Mouse (Mus musculus) layer of hippocampus, adult 2 months (tissue): ENCODE measurements at regions not wholly inside any gene's neighbourhood (a gene's known extent, or its start where the extent isn't known, plus 50 kb on each side); places are given as distances from the start of the nearest gene placed in this dataset.
A peak's percentile ranks its signal among the peaks of the same experiment; 100 is the strongest.

Experiments
- DNase-seq, 2 experiments: peaks; one replicate each; pipeline ENCODE4 v3.0.0; 2022; ENCODE audit warnings: low spot score in 2 of 2
- H3K27ac ChIP-seq: fragments of 200-600 bp; 2 replicates; pipeline ENCODE4 v1.8.1; 2022
- H3K4me3 ChIP-seq: fragments of 200-600 bp; 2 replicates; pipeline ENCODE4 v1.8.1; 2022; ENCODE audit warnings: mild to moderate bottlenecking
- CTCF ChIP-seq: fragments of 200-600 bp; conservative IDR thresholded peaks from 2 replicates; pipeline ENCODE4 v1.8.1; 2022; ENCODE audit warnings: antibody characterized with exemption, mild to moderate bottlenecking, moderate library complexity

DNA sequence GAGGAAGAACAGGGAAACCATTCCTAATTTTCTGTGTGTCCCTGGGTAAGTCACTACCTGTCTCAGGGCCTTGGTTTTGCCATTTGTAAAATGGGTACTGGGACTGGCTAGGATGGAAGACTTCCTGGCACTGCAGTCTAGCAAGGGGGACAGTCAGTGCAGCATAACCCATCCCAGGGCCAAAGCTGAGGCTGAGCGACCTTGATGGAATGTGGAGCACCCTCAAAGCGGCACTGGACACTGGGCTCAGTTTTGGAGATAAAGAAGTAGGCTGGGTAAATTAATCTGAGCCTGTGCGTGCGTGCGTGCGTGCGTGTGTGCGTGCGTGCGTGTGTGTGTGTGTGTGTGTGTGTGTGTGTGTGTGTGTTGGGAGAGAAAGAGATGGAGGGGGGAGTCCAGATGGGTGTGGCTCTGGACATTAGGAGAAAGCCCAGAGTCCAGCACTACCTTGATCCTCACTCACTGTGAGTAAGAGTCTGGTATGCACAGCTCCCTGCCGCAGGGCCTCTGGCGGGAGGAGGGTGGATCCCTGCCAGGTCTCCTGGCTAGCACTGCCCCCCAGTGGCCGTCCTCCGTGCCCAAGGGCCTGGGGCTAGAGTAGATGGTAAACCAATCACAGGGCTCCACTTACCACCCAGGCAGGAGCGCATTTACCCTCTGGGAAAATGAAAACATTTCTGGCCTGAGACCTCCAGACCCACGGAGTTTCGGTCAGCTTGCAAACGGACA, 320.3 kb upstream of the Dio3 start:
- Histone ChIP-seq H3K4me3 (no peak overlapping the region), H3K27ac (no peak overlapping the region)
- peak; percentile 75 for TF ChIP-seq CTCF
- DNase-seq, result peak; percentile 26 to 55

DNA sequence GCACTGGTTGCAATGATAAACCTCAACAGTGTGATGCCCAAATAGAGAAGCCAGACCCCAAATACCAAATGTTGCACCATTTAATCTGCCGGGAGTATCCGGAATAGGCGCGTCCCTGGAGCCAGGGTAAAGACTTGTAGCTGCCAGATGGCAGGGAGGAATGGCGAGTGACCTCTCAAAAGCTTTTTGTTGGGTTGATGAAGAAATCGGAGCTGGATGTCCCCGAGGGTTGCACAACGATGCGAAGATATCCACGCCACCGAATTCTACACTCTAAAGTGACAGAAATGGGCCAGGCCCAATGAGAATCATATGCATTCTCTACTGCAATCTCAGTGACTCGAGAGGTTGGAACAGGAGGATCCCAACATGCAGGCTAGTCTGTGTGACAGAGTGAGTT, 312.1 kb upstream of the Dio3 start:
- no peak for TF ChIP-seq CTCF
- no peak overlapping the region for H3K27ac ChIP-seq
- no peak for DNase-seq

DNA sequence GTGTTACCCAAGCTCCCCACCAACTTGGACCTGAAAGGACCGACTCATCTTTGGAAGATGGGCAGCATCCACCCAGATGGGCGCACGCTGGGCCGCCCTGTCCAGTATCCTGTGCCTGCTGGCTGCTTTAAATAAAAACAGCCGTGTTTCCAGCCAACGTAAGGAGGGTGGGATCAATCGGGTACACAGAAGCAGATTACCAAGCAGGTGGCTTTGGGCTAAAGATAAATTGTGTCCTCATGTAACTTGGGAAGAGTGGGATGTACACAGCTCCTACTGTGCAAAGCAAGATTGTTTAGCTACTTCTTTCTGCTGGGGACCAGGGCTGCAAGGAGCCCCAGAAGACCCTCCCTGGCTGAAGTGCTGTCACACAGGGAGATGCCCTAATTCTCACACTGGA, 310.6 kb upstream of the Dio3 start:
- H3K27ac ChIP-seq, result no peak overlapping the region; the same call in 1 of the 2 replicates
- peak; percentile 32 to 36 for DNase-seq
- no peak for TF ChIP-seq CTCF
- no peak overlapping the region for H3K4me3 ChIP-seq

More for the DNA sequence above, 312.1 kb upstream of the Dio3 start:
- H3K4me3 ChIP-seq, result no peak overlapping the region

DNA sequence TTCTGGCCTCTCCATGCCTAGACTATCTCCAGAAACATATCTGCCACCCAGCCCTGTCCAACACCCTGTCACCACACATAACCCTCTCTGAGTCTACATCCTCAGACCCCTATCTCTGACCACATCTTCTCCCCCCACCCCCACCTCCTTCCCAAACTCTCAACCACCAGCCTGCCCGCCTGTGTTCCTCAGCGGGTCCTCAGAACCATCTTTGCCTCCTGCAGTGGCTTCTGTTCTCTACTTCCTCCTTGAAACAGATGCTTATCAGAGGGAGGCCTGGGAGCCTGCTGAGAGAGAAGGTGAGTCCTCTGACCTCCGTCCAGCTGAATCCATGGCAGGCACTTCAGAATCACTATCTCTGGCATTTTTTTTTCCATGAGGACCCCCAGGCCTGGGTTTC, 307.4 kb upstream of the Dio3 start:
- DNase-seq, result no peak
- no peak for TF ChIP-seq CTCF
- no peak overlapping the region for H3K4me3 ChIP-seq
- H3K27ac ChIP-seq, result no peak overlapping the region

DNA sequence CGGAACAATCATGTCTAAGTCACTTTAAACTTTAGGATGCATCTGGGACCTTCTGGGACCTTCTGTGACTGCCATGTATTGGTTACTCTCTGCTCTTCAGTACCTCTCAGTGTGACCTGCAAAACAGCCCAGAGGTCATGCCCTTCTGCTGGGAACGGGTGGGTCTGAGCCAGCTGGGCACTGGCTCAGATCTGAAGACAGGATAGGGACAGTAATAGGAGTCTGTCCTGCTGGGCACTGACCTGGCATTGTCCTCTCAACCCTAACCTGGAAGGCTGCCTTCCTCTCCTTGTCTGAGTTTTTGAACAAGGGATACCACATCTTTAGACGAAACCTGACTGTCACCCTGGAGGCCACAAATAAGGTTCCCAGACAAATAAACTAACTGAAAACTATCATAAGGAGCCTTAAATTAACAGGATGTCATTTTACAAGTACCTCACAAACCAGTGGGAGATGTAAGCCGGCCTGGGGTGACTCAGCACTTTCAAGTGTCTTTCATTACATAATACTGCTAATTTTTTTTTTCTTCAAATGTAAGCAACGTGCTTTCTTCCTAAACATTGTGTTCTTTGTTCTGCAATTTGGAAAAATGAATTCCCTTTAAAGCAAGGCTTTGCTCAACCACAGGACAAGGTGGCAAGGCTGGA, 306.4 kb upstream of the Dio3 start:
- H3K27ac ChIP-seq, result peak overlapping the region; percentile 62; the same call in 1 of the 2 replicates
- no peak for TF ChIP-seq CTCF
- peak in 1 of 2 experiments; percentile 17 for DNase-seq
- no peak overlapping the region for H3K4me3 ChIP-seq

DNA sequence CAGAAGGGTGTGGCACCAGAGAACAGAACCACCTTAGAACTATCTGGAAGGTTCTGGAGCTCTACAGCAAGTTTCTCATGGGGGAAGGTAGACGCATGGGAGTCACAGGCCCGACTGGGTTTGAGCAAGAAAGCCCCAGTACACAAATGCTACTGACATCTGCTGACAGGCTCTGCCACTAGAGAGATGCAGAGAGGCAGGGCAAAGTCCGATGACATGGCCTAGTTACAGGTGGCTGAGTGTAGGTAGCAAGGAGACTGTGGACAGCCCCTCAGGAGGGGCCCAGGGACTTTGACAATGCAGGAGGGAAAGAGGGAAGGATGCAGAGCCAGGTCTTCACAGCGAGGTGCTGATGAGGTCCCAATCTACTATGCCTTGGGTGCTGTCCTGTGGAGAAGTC, 305.3 kb upstream of the Dio3 start:
- no peak for DNase-seq
- no peak for TF ChIP-seq CTCF
- H3K4me3 ChIP-seq, result no peak overlapping the region
- no peak overlapping the region for H3K27ac ChIP-seq

DNA sequence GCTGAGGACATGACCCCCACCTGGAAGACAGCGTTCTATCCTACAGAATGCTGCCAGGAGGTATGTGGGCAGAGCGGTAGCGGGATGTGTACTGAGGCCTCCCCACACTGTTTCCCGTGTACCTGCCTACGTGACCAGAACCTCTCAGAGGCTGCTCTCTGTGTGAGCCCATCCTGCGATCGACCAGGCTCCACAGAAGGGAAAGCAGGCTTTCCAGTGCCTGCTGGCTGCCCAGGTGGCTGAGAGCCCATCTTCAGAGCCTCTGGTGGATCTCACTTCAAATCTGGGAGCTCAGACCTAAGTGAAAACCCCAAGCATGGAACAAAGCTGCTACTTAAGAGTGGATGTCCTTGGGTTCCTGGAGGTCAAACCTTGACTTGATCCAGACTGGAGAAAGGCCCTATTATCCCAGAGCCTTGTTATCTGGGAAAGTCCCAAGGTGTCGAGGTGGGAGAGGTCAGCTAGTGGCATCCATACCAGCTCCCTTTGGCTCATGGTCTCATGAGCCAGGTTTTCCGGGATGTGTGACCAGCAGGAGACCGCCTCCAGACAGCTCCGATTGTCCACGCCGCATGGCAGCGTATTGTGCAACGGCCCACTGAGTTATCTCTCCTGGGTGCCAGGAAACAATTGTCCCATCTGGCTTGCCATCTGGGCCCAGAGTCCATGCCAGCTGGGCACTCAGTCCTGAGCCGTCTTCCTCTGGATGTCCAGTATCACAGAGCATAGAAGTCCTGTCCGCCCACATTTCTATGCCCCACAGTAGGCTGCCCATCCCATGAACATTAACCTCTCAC, 303.5 kb upstream of the Dio3 start:
- H3K4me3 ChIP-seq, result no peak overlapping the region
- peak; percentile 16 to 51 for DNase-seq
- TF ChIP-seq CTCF, result no peak
- peak overlapping the region; percentile 33; the same call in 1 of the 2 replicates for H3K27ac ChIP-seq

DNA sequence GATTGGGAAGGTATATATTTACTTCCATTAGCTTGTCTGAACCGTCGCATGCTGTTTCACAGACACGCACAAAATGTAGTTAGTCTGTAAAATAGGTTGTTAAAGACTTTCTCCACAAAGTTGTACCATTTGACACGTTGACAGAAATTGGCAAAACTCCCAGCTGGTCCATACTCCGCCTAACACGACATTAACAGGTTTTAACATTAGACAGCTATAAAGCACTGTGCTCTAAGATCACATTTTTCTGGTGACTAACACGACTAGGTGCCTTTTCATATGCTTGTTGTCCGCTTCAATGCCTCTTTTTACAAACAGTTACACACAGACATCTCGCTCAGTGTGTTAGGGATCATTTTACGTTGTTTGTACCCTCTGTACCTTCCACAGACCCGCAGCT, 294.2 kb upstream of the Dio3 start:
- Histone ChIP-seq H3K4me3 (no peak overlapping the region), H3K27ac (no peak overlapping the region)
- no peak for DNase-seq
- no peak for TF ChIP-seq CTCF

DNA sequence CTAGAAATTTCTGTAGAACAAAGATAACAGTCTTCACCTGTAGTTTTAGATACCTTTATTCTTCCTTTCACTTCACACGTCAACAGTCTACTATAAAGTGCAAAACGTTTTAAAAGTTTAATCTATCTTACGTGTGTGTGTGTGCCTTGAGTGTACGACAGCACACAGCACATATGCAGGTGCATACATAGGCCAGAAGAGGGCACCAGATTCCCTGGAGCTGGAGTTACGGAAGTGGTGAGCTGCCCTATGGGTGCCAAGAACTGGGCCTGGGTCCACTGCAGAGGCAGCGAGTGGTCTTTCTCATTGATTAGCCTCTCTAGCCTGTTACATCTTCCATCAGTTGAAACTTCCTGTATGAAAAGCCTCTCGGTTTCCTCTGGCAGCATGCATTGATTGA, 285.5 kb upstream of the Dio3 start:
- TF ChIP-seq CTCF, result peak; percentile 25; the same call in 1 of the 2 replicates
- Histone ChIP-seq H3K4me3 (no peak overlapping the region), H3K27ac (no peak overlapping the region)
- no peak for DNase-seq

DNA sequence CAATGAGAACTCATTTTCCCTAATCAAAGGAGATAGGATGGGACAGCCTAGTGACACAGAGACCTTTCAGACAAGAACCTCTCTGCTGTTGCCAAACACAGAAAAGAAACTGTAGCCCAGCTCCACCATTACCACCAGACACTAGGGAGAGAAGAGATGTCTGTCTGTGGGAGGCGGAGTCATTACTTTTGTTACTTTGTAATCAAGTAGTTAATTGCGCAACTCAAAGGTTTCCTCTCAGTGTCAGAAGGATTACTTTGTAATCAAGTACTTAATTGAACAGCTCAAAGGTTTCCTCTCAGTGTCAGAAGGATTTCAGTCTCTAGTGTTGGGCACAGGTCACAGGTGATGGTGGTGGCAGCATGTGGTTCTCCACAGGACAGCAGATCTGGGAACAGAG, 276.2 kb upstream of the Dio3 start:
- no peak for TF ChIP-seq CTCF
- no peak for DNase-seq
- Histone ChIP-seq H3K4me3 (no peak overlapping the region), H3K27ac (no peak overlapping the region)

DNA sequence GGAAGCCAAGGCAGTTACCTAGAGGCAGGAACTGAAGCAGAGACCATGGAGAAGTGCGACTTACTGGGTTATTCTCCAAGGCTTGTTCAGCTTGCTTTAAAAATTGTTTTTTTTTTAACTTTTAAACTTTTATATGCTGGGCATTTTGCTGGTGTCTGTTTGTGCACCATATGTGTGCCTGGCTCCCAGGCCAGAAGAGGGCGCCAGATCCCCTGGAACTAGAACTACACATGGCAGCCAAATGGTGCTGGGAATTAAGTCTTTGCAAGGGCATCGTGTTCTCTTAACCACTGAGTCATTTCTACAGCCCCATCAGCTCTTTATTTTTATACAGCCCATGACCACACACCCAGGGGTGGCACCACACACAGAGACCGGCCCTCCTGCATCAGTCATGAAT, 269.7 kb upstream of the Dio3 start:
- no peak for DNase-seq
- no peak overlapping the region for H3K4me3 ChIP-seq
- H3K27ac ChIP-seq, result no peak overlapping the region
- peak; percentile 41 for TF ChIP-seq CTCF

DNA sequence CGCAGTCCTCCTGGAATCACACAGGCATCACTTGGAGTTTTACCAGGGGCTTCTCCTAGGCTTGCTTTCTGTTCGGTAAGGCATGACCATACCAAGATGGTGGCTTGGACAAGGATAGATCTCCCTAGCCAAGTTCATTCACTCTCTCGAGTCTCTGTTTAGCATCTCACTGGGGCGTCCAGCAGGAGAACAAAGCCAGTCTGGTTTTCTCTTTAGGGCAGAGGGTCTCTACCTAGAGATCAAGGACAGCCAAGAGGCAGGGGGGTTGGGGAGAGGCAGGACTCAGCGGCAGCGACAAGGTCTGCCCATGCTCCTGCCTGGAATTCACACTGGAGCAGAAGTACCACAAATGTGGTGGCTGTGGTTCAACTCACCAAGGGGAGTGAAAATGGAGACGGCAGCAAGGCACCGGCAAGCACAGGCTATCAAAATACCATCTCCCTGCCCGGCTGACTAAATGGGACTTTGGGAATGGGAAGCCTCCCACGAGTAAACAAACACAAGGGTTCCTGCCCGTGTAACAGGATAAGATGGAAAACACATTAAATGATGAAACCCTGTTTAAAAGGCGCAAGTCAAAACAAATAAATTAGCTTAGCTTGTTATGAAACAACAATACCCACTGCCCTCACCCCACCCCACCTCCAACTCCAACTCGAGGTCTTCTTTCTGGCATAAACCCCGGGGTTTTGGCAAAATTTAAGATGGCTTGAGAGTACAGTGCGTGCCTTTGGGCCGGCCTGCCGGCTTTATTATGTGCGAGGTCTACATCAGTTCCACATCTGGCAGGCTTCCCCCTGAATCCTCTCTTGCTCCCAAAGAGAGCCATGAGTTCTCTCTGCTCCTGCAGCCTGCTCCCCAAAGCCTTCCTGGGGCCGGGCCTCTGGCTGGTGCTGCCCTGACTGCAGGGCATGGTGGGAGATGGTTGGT, 258.1 kb upstream of the Dio3 start:
- DNase-seq, result no peak
- no peak for TF ChIP-seq CTCF
- H3K27ac ChIP-seq, result no peak overlapping the region
- H3K4me3 ChIP-seq, result no peak overlapping the region

DNA sequence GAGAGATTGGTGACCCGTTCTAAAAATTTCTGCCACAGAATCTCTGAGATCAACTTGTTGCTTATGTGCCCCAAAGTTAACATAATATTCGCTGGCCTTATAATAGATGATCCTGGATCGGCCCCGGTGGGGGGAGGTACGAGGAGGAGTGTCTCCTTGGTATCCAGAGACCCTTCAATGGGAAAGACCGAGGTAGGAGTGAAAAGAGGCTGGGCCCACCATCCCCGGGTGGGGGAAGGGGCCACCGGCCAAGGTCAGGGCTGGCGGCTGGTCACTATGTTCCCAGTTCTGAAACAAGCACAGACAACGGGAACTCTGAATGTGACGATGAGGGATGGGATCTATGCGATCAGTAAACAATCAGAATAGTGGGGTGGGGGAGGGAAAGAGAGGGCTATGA, 257.2 kb upstream of the Dio3 start:
- Histone ChIP-seq H3K27ac (no peak overlapping the region), H3K4me3 (no peak overlapping the region)
- TF ChIP-seq CTCF, result no peak
- DNase-seq, result no peak
